Mouse (Mus musculus) stomach, embryonic 16.5 days (tissue): Measurements from ENCODE around the gene Apbb2. TPM values are rescaled to one million over a fixed set of nuclear protein-coding genes. Genes with fewer than 3 reads are reported as not detected.

Experiments
- ATAC-seq: fragments of 200-750 bp; cut with Nextera tagmentation; 2 replicates; pipeline ENCODE4 v1.8.0; 2017; ENCODE audit warnings: moderate number of reproducible peaks, moderate TSS enrichment; ENCODE audit not compliant: insufficient read depth, low FRiP score
- H3K27ac ChIP-seq: fragments of 300-500 bp; sonication (generic); 2 replicates; pipeline ENCODE4 v1.5.1; 2014; ENCODE audit warnings: low read length
- H3K27me3 ChIP-seq: fragments of 300-500 bp; sonication (generic); 2 replicates; pipeline ENCODE4 v1.6.1; 2014; ENCODE audit warnings: low read length, control low read depth, mixed read lengths; ENCODE audit not compliant: control insufficient read depth, insufficient read depth
- H3K36me3 ChIP-seq: fragments of 300-500 bp; sonication (generic); 2 replicates; pipeline ENCODE4 v1.6.1; 2014; ENCODE audit warnings: low read length; ENCODE audit not compliant: control insufficient read depth, insufficient read depth
- H3K4me1 ChIP-seq: fragments of 300-500 bp; sonication (generic); 2 replicates; pipeline ENCODE4 v1.6.1; 2014; ENCODE audit warnings: low read length, control low read depth, mixed read lengths; ENCODE audit not compliant: control insufficient read depth, insufficient read depth
- H3K4me2 ChIP-seq: fragments of 300-500 bp; sonication (generic); 2 replicates; pipeline ENCODE4 v1.6.1; 2014; ENCODE audit warnings: low read depth, low read length, mixed read lengths
- H3K4me3 ChIP-seq: fragments of 300-500 bp; sonication (generic); replicated peaks from 2 replicates; pipeline ENCODE4 v1.5.1; 2014; ENCODE audit warnings: mild to moderate bottlenecking, low read length
- H3K9ac ChIP-seq: fragments of 300-500 bp; sonication (generic); 2 replicates; pipeline ENCODE4 v1.6.1; 2014; ENCODE audit warnings: low read length
- H3K9me3 ChIP-seq: fragments of 300-500 bp; sonication (generic); replicated peaks from 2 replicates; pipeline ENCODE4 v1.6.1; 2016; ENCODE audit warnings: low read length, control low read depth; ENCODE audit not compliant: control insufficient read depth
- WGBS: fragments of 180-500 bp; shearing (Covaris S2); extraction: QIAGEN DNeasy Blood & Tissue Kit; methylation state at CpG from one replicate; pipeline ENCODE4 v1.1.7; 2014; 5-methylcytosine and 5-hydroxymethylcytosine counted together
- polyA plus RNA-seq: library from polyadenylated mRNA; unstranded; fragments of >200 nt; fragmentation: Nextera tagmentation; extraction: Ambion mirVana; gene quantifications from 2 replicates; pipeline ENCODE4 v1.2.1, GENCODE M21; 2015

Gene Apbb2
- polyA plus RNA-seq, 1 experiment from 2014 or later = 33.7 TPM

DNA sequence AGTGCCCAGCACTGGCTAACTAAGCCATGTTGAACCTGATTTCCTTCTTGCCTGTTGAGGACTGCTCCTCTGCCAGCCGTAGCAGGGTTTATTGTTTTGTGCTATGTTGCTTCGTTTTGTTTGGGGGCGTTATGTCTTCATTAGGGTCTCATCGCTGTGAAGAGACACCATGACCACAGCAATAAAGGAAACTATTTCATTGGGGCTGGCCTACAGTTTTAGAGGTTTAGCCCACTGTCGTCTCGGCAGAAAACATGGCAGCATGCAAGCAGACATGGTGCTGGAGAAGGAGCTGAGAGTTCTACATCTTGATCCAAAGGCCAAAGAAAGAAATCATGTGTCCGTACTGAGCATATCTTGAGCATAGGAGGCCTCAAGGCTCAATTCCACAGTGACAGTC lies 119.0 kb downstream of the Apbb2 start:
- 96% methylated on average over 7 of the region's 7 CpGs for WGBS
- Histone ChIP-seq H3K27me3 (no peaks in the 10 kb centered on the region), H3K4me2 (no peak overlapping the region), H3K27ac (no peak overlapping the region), H3K4me3 (no peak overlapping the region), H3K4me1 (peaks cover 18% of the 10 kb centered on the region), H3K9ac (no peak overlapping the region), H3K36me3 (no peaks in the 10 kb centered on the region), H3K9me3 (0 out of 2 replicates have a peak, but pooled peaks cover 2% of the 10 kb centered on the region)
- ATAC-seq = no peak

GRCm38 (mm10) chr5:66498140-66498539 lies 120.4 kb downstream of the Apbb2 start:
- 63% methylated on average over 1 of the region's 1 CpGs for WGBS
- H3K27ac ChIP-seq = no peak overlapping the region
- peaks cover 6% of the 10 kb centered on the region; the same call in 1 of the 2 replicates for H3K4me1 ChIP-seq
- no peaks in the 10 kb centered on the region for H3K36me3 ChIP-seq
- ATAC-seq = no peak
- H3K4me2 ChIP-seq = no peak overlapping the region
- no peaks in the 10 kb centered on the region for H3K27me3 ChIP-seq
- no peak overlapping the region for H3K4me3 ChIP-seq
- no peak overlapping the region for H3K9ac ChIP-seq
- H3K9me3 ChIP-seq = 0 out of 2 replicates have a peak, but pooled peaks cover 2% of the 10 kb centered on the region

DNA sequence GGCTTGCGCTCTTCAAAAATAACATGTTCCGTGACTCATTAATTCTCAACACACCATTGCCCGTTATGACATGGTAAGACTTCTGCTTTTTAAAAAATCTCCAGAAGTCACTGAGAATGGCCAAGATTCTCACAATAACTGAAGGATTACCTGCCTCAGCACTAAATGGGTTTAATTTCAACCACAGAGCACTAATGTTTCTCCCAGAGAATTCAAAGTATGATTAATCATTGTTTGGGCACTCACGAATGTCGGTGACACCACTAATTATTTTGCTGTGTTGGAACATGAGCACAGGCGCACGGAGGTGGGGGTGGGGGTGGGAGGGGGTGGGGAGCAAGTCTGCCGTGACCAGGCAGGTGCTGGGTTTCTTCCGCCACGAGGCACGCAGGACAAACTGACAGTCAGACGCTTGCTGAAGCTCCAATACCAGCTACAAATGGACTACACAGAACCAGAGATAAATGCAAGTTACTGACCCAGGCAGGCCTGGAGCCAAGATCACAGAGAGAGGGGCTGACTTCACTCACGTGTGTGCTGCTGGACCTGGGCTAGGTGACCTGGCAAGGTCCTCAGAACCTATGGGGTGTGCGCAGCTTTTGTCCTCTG lies 121.0 kb downstream of the Apbb2 start:
- peaks cover 6% of the 10 kb centered on the region; the same call in 1 of the 2 replicates for H3K4me1 ChIP-seq
- H3K27ac ChIP-seq = no peak overlapping the region
- no peaks in the 10 kb centered on the region for H3K36me3 ChIP-seq
- WGBS = 32% methylated on average over 14 of the region's 14 CpGs
- 0 out of 2 replicates have a peak, but pooled peaks cover 2% of the 10 kb centered on the region for H3K9me3 ChIP-seq
- no peak overlapping the region for H3K4me2 ChIP-seq
- no peak for ATAC-seq
- H3K27me3 ChIP-seq = no peaks in the 10 kb centered on the region
- no peak overlapping the region for H3K4me3 ChIP-seq
- no peak overlapping the region for H3K9ac ChIP-seq

GRCm38 (mm10) chr5:66496881-66497360 lies 121.7 kb downstream of the Apbb2 start:
- H3K27ac ChIP-seq = no peak overlapping the region

GRCm38 (mm10) chr5:66494651-66495050 lies 123.9 kb downstream of the Apbb2 start:
- ATAC-seq = no peak
- H3K27ac ChIP-seq = no peak overlapping the region
- no peak overlapping the region for H3K9ac ChIP-seq
- H3K36me3 ChIP-seq = no peaks in the 10 kb centered on the region
- no peak overlapping the region for H3K4me3 ChIP-seq
- 48% methylated on average over 4 of the region's 4 CpGs for WGBS
- H3K27me3 ChIP-seq = no peaks in the 10 kb centered on the region
- peaks cover 6% of the 10 kb centered on the region; the same call in 1 of the 2 replicates for H3K4me1 ChIP-seq
- H3K4me2 ChIP-seq = no peak overlapping the region
- H3K9me3 ChIP-seq = no peaks in the 10 kb centered on the region

More at GRCm38 (mm10) chr5:66496881-66497360, 121.7 kb downstream of the Apbb2 start:
- 0 out of 2 replicates have a peak, but pooled peaks cover 2% of the 10 kb centered on the region for H3K9me3 ChIP-seq
- no peaks in the 10 kb centered on the region for H3K36me3 ChIP-seq
- WGBS = 22% methylated on average over 4 of the region's 4 CpGs
- no peak; the same call in 1 of the 2 replicates for ATAC-seq
- H3K4me2 ChIP-seq = no peak overlapping the region
- H3K27me3 ChIP-seq = no peaks in the 10 kb centered on the region
- H3K4me1 ChIP-seq = peaks cover 6% of the 10 kb centered on the region; the same call in 1 of the 2 replicates
- H3K4me3 ChIP-seq = no peak overlapping the region
- no peak overlapping the region for H3K9ac ChIP-seq

DNA sequence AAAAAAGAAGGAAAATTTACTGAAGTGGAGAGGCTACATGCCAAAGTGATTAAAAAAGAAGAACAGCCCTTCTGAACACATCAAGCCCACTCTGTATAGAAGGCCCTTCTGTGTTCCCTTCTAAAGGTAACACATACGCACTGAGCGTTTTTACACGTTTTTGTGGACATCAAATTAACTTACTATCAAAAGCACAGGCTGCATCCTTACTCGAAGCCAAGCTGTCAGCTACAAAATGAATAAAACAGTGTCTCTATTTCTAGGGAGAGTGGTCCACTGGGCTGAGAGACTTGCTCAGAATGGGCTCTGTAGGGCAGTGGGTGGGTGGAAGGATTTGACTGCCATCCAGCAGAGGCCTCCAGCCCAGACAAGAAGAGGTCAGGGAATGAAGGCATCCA lies 126.0 kb downstream of the Apbb2 start:
- Histone ChIP-seq H3K4me1 (peaks cover 6% of the 10 kb centered on the region; the same call in 1 of the 2 replicates), H3K27me3 (no peaks in the 10 kb centered on the region), H3K4me3 (no peak overlapping the region), H3K36me3 (no peaks in the 10 kb centered on the region), H3K27ac (no peak overlapping the region), H3K9me3 (no peaks in the 10 kb centered on the region), H3K9ac (no peak overlapping the region), H3K4me2 (no peak overlapping the region)
- ATAC-seq = no peak
- WGBS = 85% methylated on average over 4 of the region's 4 CpGs

GRCm38 (mm10) chr5:66491907-66492562 lies 126.5 kb downstream of the Apbb2 start:
- Histone ChIP-seq H3K36me3 (no peaks in the 10 kb centered on the region), H3K9me3 (no peaks in the 10 kb centered on the region), H3K4me3 (no peak overlapping the region), H3K27me3 (no peaks in the 10 kb centered on the region), H3K9ac (no peak overlapping the region), H3K4me2 (no peak overlapping the region), H3K27ac (no peak overlapping the region), H3K4me1 (peaks cover under 1% of the 10 kb centered on the region; the same call in 1 of the 2 replicates)
- ATAC-seq = no peak
- WGBS = 82% methylated on average over 14 of the region's 14 CpGs

- no peak for ATAC-seq
- no peaks in the 10 kb centered on the region for H3K27me3 ChIP-seq
- no peaks in the 10 kb centered on the region for H3K9me3 ChIP-seq
- no peak overlapping the region for H3K4me3 ChIP-seq
- no peak overlapping the region for H3K27ac ChIP-seq
- no peak overlapping the region for H3K9ac ChIP-seq
- no peaks in the 10 kb centered on the region for H3K36me3 ChIP-seq
- no peaks in the 10 kb centered on the region for H3K4me1 ChIP-seq
- no peak overlapping the region for H3K4me2 ChIP-seq
- WGBS = 50% methylated on average over 7 of the region's 7 CpGs
These were observed 132.6 kb downstream of the Apbb2 start for GRCm38 (mm10) chr5:66486028-66486427.

GRCm38 (mm10) chr5:66476266-66476665 lies 142.3 kb downstream of the Apbb2 start:
- H3K9ac ChIP-seq = no peak overlapping the region
- 82% methylated on average over 10 of the region's 10 CpGs for WGBS
- no peak overlapping the region for H3K27ac ChIP-seq
- H3K9me3 ChIP-seq = no peaks in the 10 kb centered on the region
- H3K27me3 ChIP-seq = no peaks in the 10 kb centered on the region
- H3K4me2 ChIP-seq = no peak overlapping the region
- ATAC-seq = no peak
- no peaks in the 10 kb centered on the region for H3K36me3 ChIP-seq
- no peaks in the 10 kb centered on the region for H3K4me1 ChIP-seq
- no peak overlapping the region for H3K4me3 ChIP-seq
